12 mouse cellular contexts compared by ENCODE assay signal in genomic region chr7:27291795-27292466, GRCm38 (mm10). TPM values are rescaled to one million over a fixed set of nuclear protein-coding genes. Genes with fewer than 3 reads are reported as not detected.
DNase-seq lines count a peak whose midpoint lies in the region; ATAC-seq and TF ChIP-seq lines count a peak whose summit lies in the region.
"Had no signal": no experiment of that assay in that cellular context is flagged by ENCODE, and none has a peak within 500 bp of the region (broad histone marks: within the 10 kb centered on the region; RNA-seq: fewer than 3 reads in every experiment).

No protein-coding gene starts in this region.

- 27% methylated on average over 12 of the region's 12 CpGs for WGBS in intestine, postnatal 0 days

- no peak overlapping the region for H3K9ac ChIP-seq in intestine, postnatal 0 days (ENCODE audit: low read depth, low read length)
- H3K9ac ChIP-seq: hindbrain, embryonic 13.5 days; liver, embryonic 13.5 days had no signal

- H3K27me3 ChIP-seq in intestine, postnatal 0 days (replicated peaks; ENCODE audit: control insufficient read depth, insufficient read depth, low read length): no peaks in the 10 kb centered on the region

- H3K9me3 ChIP-seq in intestine, postnatal 0 days (ENCODE audit: control insufficient read depth): no peaks in the 10 kb centered on the region
- H3K9me3 ChIP-seq: hindbrain, embryonic 13.5 days; liver, embryonic 13.5 days had no signal

- H3K4me1 ChIP-seq in intestine, postnatal 0 days (replicated peaks; ENCODE audit: control insufficient read depth, insufficient read depth, low read length): no peaks in the 10 kb centered on the region
- H3K4me1 ChIP-seq: hindbrain, embryonic 13.5 days; liver, embryonic 13.5 days had no signal

- no peak overlapping the region for H3K4me3 ChIP-seq in intestine, postnatal 0 days (ENCODE audit: low read depth, low read length)
- H3K4me3 ChIP-seq: hindbrain, embryonic 13.5 days; liver, embryonic 13.5 days had no signal

- TF ChIP-seq CTCF in intestine, postnatal 0 days (IDR thresholded peaks at IDR 0.05; ENCODE audit: low read depth): no peak

- peak overlapping the region; percentile 28; the same call in 1 of the 2 replicates for H3K27ac ChIP-seq in intestine, postnatal 0 days (ENCODE audit: low read depth, low read length)
- H3K27ac ChIP-seq: hindbrain, embryonic 13.5 days; liver, embryonic 13.5 days had no signal

- no peaks in the 10 kb centered on the region for H3K36me3 ChIP-seq in intestine, postnatal 0 days (ENCODE audit: control insufficient read depth, insufficient read depth)
- H3K36me3 ChIP-seq: hindbrain, embryonic 13.5 days; liver, embryonic 13.5 days had no signal

- 0 out of 2 replicates have a peak overlapping the region, but pooled peaks have one; percentile 3 for H3K4me2 ChIP-seq in intestine, postnatal 0 days (replicated peaks; ENCODE audit: low read depth)
- H3K4me2 ChIP-seq: hindbrain, embryonic 13.5 days; liver, embryonic 13.5 days had no signal

- ATAC-seq in intestine, postnatal 0 days: peak; percentile 31; the same call in 1 of the 2 replicates

- peak; percentile 40 for DNase-seq in adrenal gland, postnatal 10 days
- no peak for DNase-seq in adrenal gland, postnatal 4 days (ENCODE audit: low spot score in 2 of 2)
- DNase-seq in urinary bladder, postnatal 25 days (ENCODE audit: low spot score): peak; percentile 39
- no peak for DNase-seq in urinary bladder, adult 2 months (ENCODE audit: low spot score)
- DNase-seq in spleen, postnatal 14 days (ENCODE audit: low spot score in 2 of 2): no peak
- no peak for DNase-seq in layer of hippocampus, adult 9-11 months
- DNase-seq in retina, postnatal 1 day: no peak
- DNase-seq: cerebellum, postnatal 25 days; liver, embryonic 13.5 days; thymus, adult 18-20 months had no signal

RNA-seq across cellular contexts. Expression of gene Numbl, which starts 33.7 kb away (rescaled TPM):
- total RNA-seq in adrenal gland, postnatal 10 days (2021): 10 to 100 TPM; 11.3 to 13.6 TPM
- total RNA-seq in adrenal gland, postnatal 4 days (2021): 10 to 100 TPM; 21.0 to 21.1 TPM
- polyA plus RNA-seq in urinary bladder, adult 2 months (2012; rRNA removed): 44.1 and 47.3 TPM in 2 replicates
- 6.6 and 7.5 TPM in 2 replicates for polyA plus RNA-seq in intestine, postnatal 0 days (2015; fragmentation: Nextera tagmentation; extraction: Ambion mirVana)

RNA-seq across cellular contexts. Expression of gene Ltbp4, which starts 45.6 kb away (rescaled TPM):
- 100 to 1,000 TPM; 107 to 111 TPM for total RNA-seq in adrenal gland, postnatal 10 days (2021)
- 100 to 1,000 TPM in 1 of 2 experiments, 10 to 100 TPM in 1; 95.4 to 102 TPM for total RNA-seq in adrenal gland, postnatal 4 days (2021)
- 176 and 335 TPM in 2 replicates for polyA plus RNA-seq in urinary bladder, adult 2 months (2012; rRNA removed)
- 40.7 and 43.7 TPM in 2 replicates for polyA plus RNA-seq in intestine, postnatal 0 days (2015; fragmentation: Nextera tagmentation; extraction: Ambion mirVana)

RNA-seq across cellular contexts. Expression of gene Coq8b, which starts 59.1 kb away (rescaled TPM):
- total RNA-seq in adrenal gland, postnatal 10 days (2021): 10 to 100 TPM; 33.1 to 36.8 TPM
- 10 to 100 TPM; 37.1 to 42.0 TPM for total RNA-seq in adrenal gland, postnatal 4 days (2021)
- 20.4 and 20.7 TPM in 2 replicates for polyA plus RNA-seq in urinary bladder, adult 2 months (2012; rRNA removed)
- 16.8 and 18.7 TPM in 2 replicates for polyA plus RNA-seq in intestine, postnatal 0 days (2015; fragmentation: Nextera tagmentation; extraction: Ambion mirVana)

Comparison
In these comparisons a context has a peak if more than half of its experiments do, and no peak if none do; other contexts are left out.
1. DNase-seq: peak in adrenal gland, postnatal 10 days (single experiment) and urinary bladder, postnatal 25 days (single experiment); none in adrenal gland, postnatal 4 days (0 of 2), urinary bladder, adult 2 months (single experiment), spleen, postnatal 14 days (0 of 2), layer of hippocampus, adult 9-11 months (single experiment) and retina, postnatal 1 day (single experiment).